Mouse (Mus musculus): ENCODE data around the gene Fdxacb1. TPM values are rescaled to one million over a fixed set of nuclear protein-coding genes. Genes with fewer than 3 reads are reported as not detected.

Gene Fdxacb1
- polyA plus RNA-seq (2015; fragmentation: Nextera tagmentation; extraction: Ambion mirVana), result 7.8 and 9.9 TPM in 2 replicates

DNA sequence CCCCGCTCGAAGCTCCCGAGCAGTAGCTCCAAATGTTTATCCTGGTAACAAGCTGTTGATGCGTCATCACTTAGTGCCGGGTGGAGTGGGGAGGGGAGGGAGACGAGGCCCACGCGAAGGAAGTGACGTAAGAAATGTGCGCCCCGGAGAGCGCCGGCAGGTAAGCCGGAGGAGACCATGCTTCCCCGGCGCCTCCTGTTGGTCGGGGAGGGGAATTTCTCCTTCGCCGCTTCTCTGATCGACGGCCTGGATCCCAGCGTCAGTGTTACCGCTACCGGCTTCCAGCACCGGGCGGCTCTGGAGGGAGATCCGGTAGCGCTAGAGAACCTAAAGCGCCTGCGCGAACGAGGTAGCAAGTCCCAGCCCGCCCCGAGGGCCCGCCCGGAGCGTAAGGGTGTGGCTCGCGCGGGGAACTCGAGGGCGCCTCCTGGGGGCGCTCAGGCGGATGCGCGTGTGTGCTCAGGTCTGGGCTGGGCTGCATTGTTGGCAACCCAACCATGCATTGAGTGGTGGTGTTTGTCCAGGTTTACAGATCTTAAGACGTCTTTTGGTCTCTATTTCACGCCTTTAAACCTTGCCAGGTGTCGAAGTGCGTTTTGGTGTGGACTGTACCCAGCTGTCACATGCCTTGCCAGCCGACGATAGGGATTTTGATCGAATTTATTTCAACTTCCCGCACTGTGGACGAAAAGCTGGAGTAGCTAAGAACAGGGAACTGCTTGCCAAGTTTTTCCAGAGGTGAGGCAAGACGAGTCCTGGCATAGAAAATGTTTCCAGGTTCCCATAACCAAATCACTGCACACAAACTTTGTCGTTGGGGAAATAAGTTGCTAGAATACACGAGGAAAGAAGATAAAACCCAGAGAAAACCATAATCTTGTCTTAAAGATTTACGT is at the start of gene Fdxacb1:
Gene Fdxacb1 (plus strand): TSS at position 130 of the 896 bp plus-strand sequence.

DNA sequence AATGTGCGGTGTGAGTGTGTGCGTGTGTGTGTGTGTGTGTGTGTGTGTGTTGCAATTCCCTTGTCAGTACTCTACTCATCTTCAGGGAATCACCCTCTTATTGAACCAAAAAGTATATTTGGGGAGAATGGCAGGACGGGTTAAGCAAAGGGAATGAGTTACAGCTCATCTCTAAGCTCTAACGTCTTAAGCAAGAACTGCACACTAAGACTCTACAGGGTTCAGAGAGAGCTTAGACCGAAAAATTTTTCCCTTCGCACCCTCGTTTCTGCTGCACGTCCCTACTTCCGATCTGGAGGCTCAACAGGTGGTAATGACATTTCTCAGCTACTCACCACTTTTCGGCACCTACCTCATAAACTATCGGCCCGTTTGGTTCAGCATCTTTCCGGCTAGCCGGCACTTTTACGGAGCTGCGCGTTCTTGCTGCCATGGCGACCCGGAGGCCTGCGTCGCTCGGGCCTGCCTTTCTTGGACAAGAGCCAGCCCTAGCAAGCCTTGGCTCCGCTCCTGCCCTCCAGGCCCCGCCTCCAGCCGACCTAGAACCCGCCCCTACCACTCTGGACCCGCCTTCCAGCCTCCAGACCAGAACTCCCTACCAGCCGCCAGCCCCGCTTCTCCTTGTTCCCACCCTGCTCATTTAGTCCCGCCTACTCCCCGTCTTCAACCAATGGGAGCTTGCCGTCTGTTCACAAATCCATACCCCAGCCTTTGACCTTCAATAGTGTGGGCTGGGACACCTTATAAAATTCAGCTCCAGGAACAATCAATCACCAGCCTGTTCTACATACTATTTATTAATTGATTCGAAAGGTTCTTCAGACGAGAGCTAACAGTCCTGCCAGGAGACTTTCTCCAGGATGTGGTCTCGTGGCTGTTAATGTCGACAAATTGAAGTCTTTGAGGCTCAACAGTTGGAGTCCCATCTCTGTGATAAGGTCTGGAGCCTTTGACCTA is 28.8 kb upstream of the Fdxacb1 start, which contains the start of gene Dixdc1:
Gene Dixdc1 (minus strand): TSS at position 604 of the 957 bp plus-strand sequence.

DNA sequence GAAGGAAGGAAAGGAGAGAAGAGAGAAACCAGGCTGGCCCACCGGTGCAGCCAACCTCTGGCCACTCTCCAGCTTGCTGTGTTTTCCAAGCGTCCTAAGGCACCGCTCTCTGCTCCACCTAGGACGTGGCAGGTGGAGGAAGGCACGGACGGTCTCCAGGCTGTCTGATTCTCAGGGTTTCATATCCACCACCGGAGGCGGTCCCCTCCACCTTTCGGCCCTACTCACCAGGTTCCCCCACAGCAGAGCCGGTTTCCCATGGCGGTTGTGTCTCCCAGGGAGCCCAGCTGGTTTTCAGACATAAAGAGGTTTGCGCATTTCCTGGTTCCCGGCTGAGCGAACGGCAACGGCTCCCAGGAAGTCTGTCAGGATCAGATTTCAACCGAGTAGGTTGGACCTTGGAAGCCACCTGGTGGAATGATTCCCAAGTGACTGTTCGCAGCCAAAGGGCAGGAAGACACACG is 21.8 kb upstream of the Fdxacb1 start, which contains the start of gene 2310030G06Rik:
Gene 2310030G06Rik (minus strand): TSS at position 323 of the 464 bp plus-strand sequence.

DNA sequence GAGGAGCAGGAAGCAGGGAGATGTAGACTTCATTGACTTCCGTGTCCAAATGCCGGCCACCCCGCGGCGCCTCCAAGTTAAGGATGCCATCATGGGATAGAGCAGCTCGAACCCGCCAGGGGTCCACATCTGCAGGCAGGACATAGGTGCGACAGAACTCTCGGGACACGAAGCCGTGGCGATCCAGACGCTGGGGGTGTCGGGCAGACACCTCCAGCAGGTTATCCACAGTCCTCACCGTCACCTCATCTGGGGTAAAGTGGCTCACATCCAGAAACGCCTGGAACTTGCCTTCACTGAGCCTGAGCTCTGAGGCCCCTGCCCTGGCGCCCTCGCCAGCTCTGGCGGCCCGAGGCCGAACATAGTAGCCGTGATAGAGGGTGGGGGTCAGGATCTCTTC is 16.7 kb upstream of the Fdxacb1 start, which contains the start of gene Cryab:
Gene Cryab (plus strand): TSS at position 3 of the 400 bp plus-strand sequence.

DNA sequence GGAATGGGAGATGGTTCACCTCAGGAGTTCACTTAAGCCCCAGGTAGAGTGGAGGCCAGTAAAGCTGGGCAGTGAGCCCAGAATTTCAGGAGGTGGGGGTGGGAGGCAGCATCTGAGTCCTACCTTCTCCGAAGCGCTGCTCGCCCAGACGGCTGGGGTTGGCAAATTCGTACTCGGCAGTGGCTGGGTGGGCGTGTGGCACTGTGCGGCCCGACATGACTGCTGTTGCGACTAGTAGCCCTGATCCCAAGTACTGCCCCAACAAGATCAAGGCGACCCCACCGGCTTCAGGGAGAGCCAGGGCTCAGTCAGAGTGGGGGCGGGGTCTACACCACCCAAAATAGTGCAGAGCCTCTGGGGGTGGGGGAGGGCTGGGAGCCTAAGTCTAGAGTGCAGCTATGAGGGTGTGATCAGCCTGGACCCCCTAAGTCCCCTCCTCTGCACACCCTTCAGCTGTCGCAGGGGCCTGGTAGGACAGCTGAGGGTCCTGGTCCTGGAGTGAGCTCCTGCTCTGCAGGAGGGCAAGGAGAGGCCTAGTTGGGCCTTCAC is 15.9 kb upstream of the Fdxacb1 start, which contains the start of gene Hspb2:
Gene Hspb2 (minus strand): TSS at position 301 of the 549 bp plus-strand sequence.

DNA sequence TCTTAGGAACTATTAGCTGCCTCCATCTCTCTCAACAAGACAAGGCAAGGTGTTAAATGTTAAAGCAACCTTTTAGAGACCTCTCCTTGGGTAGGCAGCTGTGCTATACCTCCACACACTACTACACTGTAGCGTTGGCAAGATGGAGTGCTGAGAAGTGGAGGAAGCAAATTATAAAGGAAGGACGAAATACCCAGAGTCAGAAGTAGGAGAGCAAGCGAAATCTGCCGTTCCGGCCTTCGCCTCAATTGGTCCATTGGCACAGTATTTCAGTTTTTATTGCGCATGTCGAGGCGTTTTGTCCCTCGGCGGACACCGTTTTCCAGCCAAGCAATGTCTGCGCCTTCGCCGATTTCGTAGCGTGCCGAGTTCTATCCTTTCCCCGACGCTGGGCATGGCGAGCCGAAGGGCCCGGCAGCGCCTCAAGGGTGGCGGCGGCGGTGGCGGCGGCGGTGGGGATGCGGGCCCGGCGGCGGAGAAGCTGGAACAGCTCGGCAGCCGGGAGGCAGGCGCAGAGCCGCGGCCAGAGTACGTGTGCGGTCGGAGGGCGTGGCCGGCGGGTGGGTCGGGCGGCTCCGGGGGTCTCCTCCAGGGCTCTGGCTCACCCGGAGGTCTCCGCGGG is 7.1 kb downstream of the Fdxacb1 start, which contains the start of the genes Alg9 and 1110032A03Rik:
Gene Alg9 (plus strand): TSS at position 29 of the 622 bp plus-strand sequence.
Gene 1110032A03Rik (minus strand): TSS at position 530 of the 622 bp plus-strand sequence.

Other genes with a start within 250 kb of the Fdxacb1 start
- gene Pts, start 239.5 kb upstream of the Fdxacb1 start, polyA plus RNA-seq (2015; fragmentation: Nextera tagmentation; extraction: Ambion mirVana), result 157 and 177 TPM in 2 replicates
- gene Il18, start 213.4 kb upstream of the Fdxacb1 start, polyA plus RNA-seq (2015; fragmentation: Nextera tagmentation; extraction: Ambion mirVana), result 17.3 and 23.0 TPM in 2 replicates
- 0.28 and 0.36 TPM in 2 replicates for gene Bco2, start 213.1 kb upstream of the Fdxacb1 start, polyA plus RNA-seq (2015; fragmentation: Nextera tagmentation; extraction: Ambion mirVana)
- gene Tex12, start 206.9 kb upstream of the Fdxacb1 start, polyA plus RNA-seq (2015; fragmentation: Nextera tagmentation; extraction: Ambion mirVana), result not detected in 2 replicates
- 387 and 421 TPM in 2 replicates for gene Sdhd, start 164.4 kb upstream of the Fdxacb1 start, polyA plus RNA-seq (2015; fragmentation: Nextera tagmentation; extraction: Ambion mirVana)
- 516 and 1,009 TPM in 2 replicates for gene Timm8b, start 164.3 kb upstream of the Fdxacb1 start, polyA plus RNA-seq (2015; fragmentation: Nextera tagmentation; extraction: Ambion mirVana)
- 4.1 and 4.4 TPM in 2 replicates for gene Pih1d2, start 150.9 kb upstream of the Fdxacb1 start, polyA plus RNA-seq (2015; fragmentation: Nextera tagmentation; extraction: Ambion mirVana)
- 20.6 and 22.3 TPM in 2 replicates for gene Nkapd1, start 150.8 kb upstream of the Fdxacb1 start, polyA plus RNA-seq (2015; fragmentation: Nextera tagmentation; extraction: Ambion mirVana)
- 33.7 and 50.9 TPM in 2 replicates for gene Dlat, start 108.5 kb upstream of the Fdxacb1 start, polyA plus RNA-seq (2015; fragmentation: Nextera tagmentation; extraction: Ambion mirVana)
- 6.4 and 10.8 TPM in 2 replicates for gene Dixdc1, start 28.7 kb upstream of the Fdxacb1 start, polyA plus RNA-seq (2015; fragmentation: Nextera tagmentation; extraction: Ambion mirVana)
- 11.2 and 17.0 TPM in 2 replicates for gene 2310030G06Rik, start 21.7 kb upstream of the Fdxacb1 start, polyA plus RNA-seq (2015; fragmentation: Nextera tagmentation; extraction: Ambion mirVana)
- 112 and 178 TPM in 2 replicates for gene Cryab, start 16.9 kb upstream of the Fdxacb1 start, polyA plus RNA-seq (2015; fragmentation: Nextera tagmentation; extraction: Ambion mirVana)
- 14.4 and 35.5 TPM in 2 replicates for gene Hspb2, start 15.9 kb upstream of the Fdxacb1 start, polyA plus RNA-seq (2015; fragmentation: Nextera tagmentation; extraction: Ambion mirVana)
- 18.2 and 22.4 TPM in 2 replicates for gene Alg9, start 6.8 kb downstream of the Fdxacb1 start, polyA plus RNA-seq (2015; fragmentation: Nextera tagmentation; extraction: Ambion mirVana)
- gene 1110032A03Rik, start 7.3 kb downstream of the Fdxacb1 start, polyA plus RNA-seq (2015; fragmentation: Nextera tagmentation; extraction: Ambion mirVana), result 91.2 and 102 TPM in 2 replicates
- gene Ppp2r1b, start 77.1 kb downstream of the Fdxacb1 start, polyA plus RNA-seq (2015; fragmentation: Nextera tagmentation; extraction: Ambion mirVana), result 14.4 and 22.7 TPM in 2 replicates
- gene Sik2, start 240.8 kb downstream of the Fdxacb1 start, polyA plus RNA-seq (2015; fragmentation: Nextera tagmentation; extraction: Ambion mirVana), result 14.0 and 14.3 TPM in 2 replicates

Data from adrenal gland, postnatal 0 days (tissue).